Mouse (Mus musculus): ENCODE measurements at regions not wholly inside any gene's neighbourhood (a gene's known extent, or its start where the extent isn't known, plus 50 kb on each side); places are given as distances from the start of the nearest gene placed in this dataset.

DNA sequence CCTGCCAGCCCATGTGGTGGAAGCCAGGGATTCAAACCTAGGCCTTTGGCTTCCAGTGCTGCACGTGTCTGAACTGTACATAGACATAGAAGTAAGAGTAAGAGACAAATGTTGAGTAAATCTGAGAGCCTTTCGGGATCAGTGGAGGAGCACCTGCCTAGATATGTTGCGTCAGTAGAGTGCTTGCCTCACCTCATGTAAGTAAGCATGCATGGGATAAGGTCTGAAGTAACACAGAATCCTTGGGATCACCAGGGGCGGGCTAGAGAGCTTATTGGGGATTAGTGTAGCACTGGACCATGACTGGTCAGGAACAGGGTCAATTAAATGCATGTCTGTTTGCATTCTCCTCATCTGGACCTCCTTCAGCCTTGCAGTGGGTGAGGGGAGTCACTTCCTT lies 61.1 kb downstream of the Tmem270 start:
- no peak for TF ChIP-seq CTCF (IDR thresholded peaks at IDR 0.05; ENCODE audit: extremely low read depth, insufficient read length, insufficient replicate concordance, low read depth, low read length)
- no peak for TF ChIP-seq POLR2A (IDR thresholded peaks at IDR 0.05; ENCODE audit: low read depth, low read length)
